35 mouse cellular contexts compared by ENCODE assay signal in genomic region chr2:154769930-154770329, GRCm38 (mm10). TPM values are rescaled to one million over a fixed set of nuclear protein-coding genes. Genes with fewer than 3 reads are reported as not detected.
"Had no signal": no experiment of that assay in that cellular context is flagged by ENCODE, and none has a peak within 500 bp of the region (broad histone marks: within the 10 kb centered on the region; RNA-seq: fewer than 3 reads in every experiment).

TSS of gene Gm14214 (minus strand) at chr2:154770030.

- H3K4me3 ChIP-seq: embryonic facial prominence, embryonic 10.5 days; embryonic facial prominence, embryonic 12.5 days; embryonic facial prominence, embryonic 13.5 days; embryonic facial prominence, embryonic 15.5 days; erythroblast, embryonic 14.5 days; forebrain, embryonic 10.5 days; forebrain, embryonic 12.5 days; forebrain, embryonic 13.5 days; forebrain, embryonic 15.5 days; gastrocnemius, adult 2 months; heart, adult 2 months had no signal

- H3K27me3 ChIP-seq: embryonic facial prominence, embryonic 12.5 days; embryonic facial prominence, embryonic 13.5 days; embryonic facial prominence, embryonic 15.5 days; forebrain, embryonic 12.5 days; forebrain, embryonic 13.5 days; forebrain, embryonic 15.5 days had no signal

- ATAC-seq: forebrain, embryonic 13.5 days; forebrain, embryonic 14.5 days; forebrain, embryonic 15.5 days; forebrain, embryonic 16.5 days; forebrain, postnatal 0 days had no signal

- H3K36me3 ChIP-seq: embryonic facial prominence, embryonic 10.5 days; embryonic facial prominence, embryonic 12.5 days; embryonic facial prominence, embryonic 13.5 days; embryonic facial prominence, embryonic 15.5 days; forebrain, embryonic 10.5 days; forebrain, embryonic 12.5 days; forebrain, embryonic 15.5 days had no signal

- H3K9ac ChIP-seq: embryonic facial prominence, embryonic 12.5 days; embryonic facial prominence, embryonic 13.5 days; embryonic facial prominence, embryonic 15.5 days; forebrain, embryonic 12.5 days; forebrain, embryonic 13.5 days; forebrain, embryonic 15.5 days; forebrain, postnatal 0 days had no signal

- H3K4me2 ChIP-seq: embryonic facial prominence, embryonic 12.5 days; embryonic facial prominence, embryonic 13.5 days; embryonic facial prominence, embryonic 15.5 days; forebrain, embryonic 12.5 days; forebrain, embryonic 13.5 days; forebrain, embryonic 15.5 days had no signal

- DNase-seq: cerebellum, adult 2 months; cerebellum, adult 8-10 months; cerebellum, adult 9-10 months; cerebellum, adult 9-11 months; cerebellum, postnatal 10 days; cerebellum, postnatal 14 days; cerebellum, postnatal 25 days; cerebellum, postnatal 36 days; embryo, embryonic 11 days; forebrain, postnatal 0 days; gastrocnemius, adult 2 months; gastrocnemius, postnatal 10 days; gastrocnemius, postnatal 14 days; gastrocnemius, postnatal 25 days; gastrocnemius, postnatal 36 days; heart, adult 11 months; heart, adult 18-20 months; heart, adult 2 months had no signal

- H3K27ac ChIP-seq: embryonic facial prominence, embryonic 10.5 days; embryonic facial prominence, embryonic 12.5 days; embryonic facial prominence, embryonic 13.5 days; embryonic facial prominence, embryonic 15.5 days; forebrain, embryonic 10.5 days; forebrain, embryonic 12.5 days; forebrain, embryonic 13.5 days; forebrain, embryonic 15.5 days; gastrocnemius, adult 2 months; heart, adult 2 months had no signal

- H3K4me1 ChIP-seq: embryonic facial prominence, embryonic 12.5 days; embryonic facial prominence, embryonic 15.5 days; forebrain, embryonic 12.5 days; forebrain, embryonic 13.5 days; forebrain, embryonic 15.5 days had no signal

- H3K9me3 ChIP-seq: embryonic facial prominence, embryonic 10.5 days; embryonic facial prominence, embryonic 12.5 days; embryonic facial prominence, embryonic 13.5 days; embryonic facial prominence, embryonic 15.5 days; forebrain, embryonic 13.5 days; forebrain, embryonic 15.5 days had no signal

RNA-seq across cellular contexts. Expression of gene Gm14214, which starts in this region (rescaled TPM):
- polyA plus RNA-seq: cerebellum, adult 2 months; cortical plate, adult 2 months; embryonic facial prominence, embryonic 10.5 days; embryonic facial prominence, embryonic 11.5 days; embryonic facial prominence, embryonic 12.5 days; embryonic facial prominence, embryonic 13.5 days; embryonic facial prominence, embryonic 14.5 days; embryonic facial prominence, embryonic 15.5 days; erythroblast, embryonic 14.5 days; forebrain, embryonic 10.5 days; forebrain, embryonic 11.5 days; forebrain, embryonic 12.5 days; forebrain, embryonic 13.5 days; forebrain, embryonic 14.5 days; forebrain, embryonic 15.5 days; forebrain, embryonic 16.5 days; forebrain, postnatal 0 days; frontal cortex, adult 2 months; gonadal fat pad, adult 2 months; heart, adult 2 months had no signal
